Mouse (Mus musculus) effector memory CD4-positive, alpha-beta T cell, adult 5 months (primary cell): Measurements from ENCODE around the gene Tsacc. TPM values are rescaled to one million over a fixed set of nuclear protein-coding genes. Genes with fewer than 3 reads are reported as not detected.

Experiments used
- polyA plus RNA-seq: library from polyadenylated mRNA; unstranded; fragments of 100-300 nt; shearing (Covaris generic); gene quantifications from one replicate; pipeline ENCODE4 v1.2.1, GENCODE M21; 2017

The Tsacc gene
- polyA plus RNA-seq, result 6.0 TPM

GRCm38 (mm10) chr3:88296561-88297318 lies at the start of gene Tsacc, which contains the start of gene Cct3:
TSS of gene Tsacc (minus strand) at chr3:88296999.
TSS of gene Cct3 (plus strand) at chr3:88297116.

GRCm38 (mm10) chr3:88336058-88337013 lies 39.5 kb upstream of the Tsacc start, which contains the start of the genes Tmem79 and Smg5:
TSS of gene Tmem79 (minus strand) at chr3:88336148.
TSS of gene Smg5 (plus strand) at chr3:88336260.

GRCm38 (mm10) chr3:88324951-88325405 lies 28.2 kb upstream of the Tsacc start, which contains the start of gene Glmp:
TSS of gene Glmp (plus strand) at chr3:88325023.

GRCm38 (mm10) chr3:88287110-88287509 lies 9.7 kb downstream of the Tsacc start, which contains the start of gene Gm38392:
TSS of gene Gm38392 (minus strand) at chr3:88287210.

GRCm38 (mm10) chr3:88254268-88254926 lies 42.4 kb downstream of the Tsacc start, which contains the start of gene Rhbg:
TSS of gene Rhbg (minus strand) at chr3:88254709.

Other genes starting within 250 kb of the Tsacc start
- 40.9 TPM for gene Naxe, start 238.5 kb downstream of the Tsacc start, polyA plus RNA-seq
- not detected for gene Ttc24, start 218.7 kb downstream of the Tsacc start, polyA plus RNA-seq
- 0.67 TPM for gene Iqgap3, start 215.0 kb downstream of the Tsacc start, polyA plus RNA-seq
- 208 TPM for gene Mef2d, start 154.6 kb downstream of the Tsacc start, polyA plus RNA-seq
- not detected for gene Rhbg, start 42.3 kb downstream of the Tsacc start, polyA plus RNA-seq
- not detected for gene Gm38392, start 9.8 kb downstream of the Tsacc start, polyA plus RNA-seq
- gene Cct3, start 117 bp upstream of the Tsacc start, polyA plus RNA-seq, result 267 TPM
- gene Glmp, start 28.0 kb upstream of the Tsacc start, polyA plus RNA-seq, result 174 TPM
- 0.31 TPM for gene Tmem79, start 39.1 kb upstream of the Tsacc start, polyA plus RNA-seq
- gene Smg5, start 39.3 kb upstream of the Tsacc start, polyA plus RNA-seq, result 51.1 TPM
- not detected for gene Paqr6, start 67.6 kb upstream of the Tsacc start, polyA plus RNA-seq
- gene Bglap3, start 75.7 kb upstream of the Tsacc start, polyA plus RNA-seq, result not detected
- not detected for gene Bglap2, start 81.7 kb upstream of the Tsacc start, polyA plus RNA-seq
- gene Bglap, start 87.5 kb upstream of the Tsacc start, polyA plus RNA-seq, result not detected
- gene Pmf1, start 113.3 kb upstream of the Tsacc start, polyA plus RNA-seq, result 33.5 TPM
- 12.7 TPM for gene Slc25a44, start 128.1 kb upstream of the Tsacc start, polyA plus RNA-seq
- gene Sema4a, start 164.2 kb upstream of the Tsacc start, polyA plus RNA-seq, result 109 TPM
- 125 TPM for gene Lmna, start 213.0 kb upstream of the Tsacc start, polyA plus RNA-seq
- not detected for gene Mex3a, start 235.4 kb upstream of the Tsacc start, polyA plus RNA-seq